Mouse (Mus musculus) testis, adult 2 months (tissue): ENCODE data around the gene Maats1. TPM values are rescaled to one million over a fixed set of nuclear protein-coding genes. Genes with fewer than 3 reads are reported as not detected.

Experiments used
- H3K27ac ChIP-seq: fragments of 200-500 bp; 2 replicates; pipeline ENCODE4 v1.5.1; 2012; ENCODE audit warnings: low read depth, low read length; ENCODE audit not compliant: control insufficient read depth, insufficient read depth
- H3K27me3 ChIP-seq: fragments of 200-500 bp; 2 replicates; pipeline ENCODE4 v1.6.1; 2012; ENCODE audit warnings: mild to moderate bottlenecking, low read length, moderate library complexity; ENCODE audit not compliant: control insufficient read depth, insufficient read depth
- H3K36me3 ChIP-seq: fragments of 200-500 bp; 2 replicates; pipeline ENCODE4 v1.6.1; 2012; ENCODE audit warnings: mild to moderate bottlenecking, low read length; ENCODE audit not compliant: control insufficient read depth, insufficient read depth
- H3K4me1 ChIP-seq: fragments of 200-500 bp; 2 replicates; pipeline ENCODE4 v1.6.1; 2012; ENCODE audit warnings: low read length; ENCODE audit not compliant: control insufficient read depth, insufficient read depth
- H3K4me3 ChIP-seq: fragments of 200-500 bp; 2 replicates; pipeline ENCODE4 v1.5.1; 2012; ENCODE audit warnings: low read depth, mild to moderate bottlenecking, low read length, moderate library complexity, mixed read lengths; ENCODE audit not compliant: control insufficient read depth
- CTCF ChIP-seq: fragments of 200-500 bp; IDR thresholded peaks from 2 replicates; pipeline ENCODE4 v1.5.1; 2012; ENCODE audit warnings: low read depth, mild to moderate bottlenecking, inconsistent platforms, low read length, moderate library complexity; ENCODE audit not compliant: control insufficient read depth, insufficient read depth, insufficient replicate concordance
- POLR2A ChIP-seq: fragments of 200-500 bp; IDR thresholded peaks from 2 replicates; pipeline ENCODE4 v1.6.1; 2012; ENCODE audit warnings: low read depth, mild to moderate bottlenecking, inconsistent platforms, low read length, moderate library complexity; ENCODE audit not compliant: control insufficient read depth
- polyA plus RNA-seq: library from polyadenylated mRNA; depleted of rRNA; stranded (reverse); fragments of >200 nt; gene quantifications from 2 replicates; pipeline ENCODE4 v1.2.3, GENCODE M21; 2012

Maats1 gene
- polyA plus RNA-seq, 1 experiment: 23.4 TPM

- no peaks in the 10 kb centered on the region for H3K36me3 ChIP-seq
- no peak for TF ChIP-seq POLR2A
- TF ChIP-seq CTCF: no peak
- peaks cover 12% of the 10 kb centered on the region for H3K4me1 ChIP-seq
- H3K27ac ChIP-seq: no peak overlapping the region
- no peaks in the 10 kb centered on the region for H3K27me3 ChIP-seq
- H3K4me3 ChIP-seq: no peak overlapping the region
These were observed 28.9 kb upstream of the Maats1 start for GRCm38 (mm10) chr16:38370633-38371374.

GRCm38 (mm10) chr16:38369992-38370484, 28.1 kb upstream of the Maats1 start:
- H3K36me3 ChIP-seq: no peaks in the 10 kb centered on the region
- no peak overlapping the region for H3K27ac ChIP-seq
- no peak overlapping the region for H3K4me3 ChIP-seq
- no peaks in the 10 kb centered on the region for H3K27me3 ChIP-seq
- H3K4me1 ChIP-seq: peaks cover 12% of the 10 kb centered on the region
- TF ChIP-seq POLR2A (no peak), CTCF (no peak)

DNA sequence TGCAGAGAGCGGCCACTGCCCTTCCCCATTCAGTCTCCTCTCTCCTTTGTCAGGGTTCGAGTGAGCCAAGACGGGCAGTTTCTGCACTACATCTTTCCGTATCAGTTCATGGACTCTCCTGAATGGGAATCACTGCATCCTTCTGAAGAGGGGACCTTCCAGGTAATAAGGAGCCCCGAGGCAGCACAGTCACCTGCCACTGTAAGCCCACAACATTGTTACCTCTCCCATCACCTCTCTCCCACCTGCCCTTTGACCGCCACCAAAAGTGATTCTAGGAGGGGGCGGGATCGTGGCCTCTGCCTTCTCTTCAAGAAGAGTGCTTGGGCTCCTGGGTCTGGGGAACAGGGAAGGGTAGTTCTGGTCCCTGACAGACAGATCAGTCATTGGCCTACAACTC, 27.5 kb upstream of the Maats1 start:
- Histone ChIP-seq H3K27ac (no peak overlapping the region), H3K4me1 (peaks cover 9% of the 10 kb centered on the region), H3K27me3 (no peaks in the 10 kb centered on the region), H3K4me3 (no peak overlapping the region), H3K36me3 (no peaks in the 10 kb centered on the region)
- TF ChIP-seq CTCF: no peak
- no peak for TF ChIP-seq POLR2A

DNA sequence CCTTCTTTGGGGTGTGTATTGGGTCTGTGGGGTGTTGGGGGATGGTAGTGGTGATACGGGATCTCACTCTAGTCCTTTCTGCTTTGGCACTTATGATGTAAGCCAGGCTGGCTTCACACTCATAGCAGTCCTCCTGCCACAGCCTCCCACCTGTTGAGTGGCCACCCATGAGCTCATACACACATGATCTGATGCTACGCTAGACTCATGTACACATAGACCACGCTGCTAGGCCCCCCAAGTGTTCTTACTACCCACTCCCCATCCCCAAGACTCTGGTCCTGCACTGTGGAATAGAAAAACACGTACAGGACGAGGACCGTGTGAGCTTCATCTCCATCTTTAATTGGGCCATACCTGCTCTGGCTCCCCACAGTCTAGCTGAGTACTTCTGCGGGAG, 27.1 kb upstream of the Maats1 start:
- no peaks in the 10 kb centered on the region for H3K36me3 ChIP-seq
- no peak overlapping the region for H3K27ac ChIP-seq
- no peaks in the 10 kb centered on the region for H3K27me3 ChIP-seq
- TF ChIP-seq CTCF: no peak
- no peak for TF ChIP-seq POLR2A
- H3K4me1 ChIP-seq: peaks cover 8% of the 10 kb centered on the region
- no peak overlapping the region for H3K4me3 ChIP-seq

DNA sequence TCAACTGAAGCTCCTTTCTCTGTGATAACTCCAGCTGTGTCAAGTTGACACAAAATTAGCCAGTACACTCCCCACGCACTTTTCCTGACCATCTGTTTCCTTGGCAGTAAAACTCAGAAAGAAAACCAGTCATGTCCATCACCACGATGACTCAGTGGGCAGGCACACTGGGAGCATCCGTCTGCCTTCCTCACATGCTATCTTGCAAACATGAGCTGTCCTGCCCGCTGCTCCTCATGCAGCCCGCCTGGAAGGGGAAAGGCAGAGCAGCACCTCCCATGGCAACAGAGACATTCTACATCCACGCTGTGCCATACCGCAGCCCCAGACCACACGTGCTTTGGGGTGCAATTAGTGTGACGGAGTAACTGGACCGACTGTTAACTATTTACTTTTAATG, 26.4 kb upstream of the Maats1 start:
- TF ChIP-seq CTCF (no peak), POLR2A (no peak)
- H3K27ac ChIP-seq: no peak overlapping the region
- no peaks in the 10 kb centered on the region for H3K36me3 ChIP-seq

GRCm38 (mm10) chr16:38366231-38366630, 24.3 kb upstream of the Maats1 start:
- Histone ChIP-seq H3K4me1 (peaks cover 10% of the 10 kb centered on the region), H3K4me3 (no peak overlapping the region), H3K36me3 (no peaks in the 10 kb centered on the region), H3K27me3 (no peaks in the 10 kb centered on the region), H3K27ac (no peak overlapping the region)
- TF ChIP-seq POLR2A: no peak
- TF ChIP-seq CTCF: no peak

More for the DNA sequence above, 26.4 kb upstream of the Maats1 start:
- H3K4me3 ChIP-seq: no peak overlapping the region
- H3K4me1 ChIP-seq: peaks cover under 1% of the 10 kb centered on the region; the same call in 1 of the 2 replicates
- H3K27me3 ChIP-seq: no peaks in the 10 kb centered on the region

DNA sequence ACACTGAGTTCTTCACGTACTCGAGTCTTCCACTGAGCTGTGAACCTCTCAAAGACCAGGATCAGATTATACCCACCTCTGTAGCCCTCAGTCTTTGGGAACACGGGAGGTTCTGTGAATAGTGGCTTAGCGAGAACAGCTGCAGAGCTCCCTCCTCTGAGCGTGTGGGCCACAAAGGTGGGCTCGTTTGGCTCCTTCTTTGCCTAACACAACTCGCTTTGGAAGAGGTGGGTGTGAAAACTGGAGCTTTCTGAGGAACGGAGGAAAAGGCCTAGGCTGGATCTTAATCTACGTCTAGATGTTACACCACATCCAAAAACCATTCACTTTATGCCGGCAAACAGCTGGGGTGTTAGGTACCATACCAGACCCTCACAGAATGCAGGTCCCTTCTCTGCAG, 23.4 kb upstream of the Maats1 start:
- H3K27ac ChIP-seq: no peak overlapping the region
- H3K4me3 ChIP-seq: no peak overlapping the region
- TF ChIP-seq CTCF: no peak
- TF ChIP-seq POLR2A: no peak
- H3K27me3 ChIP-seq: no peaks in the 10 kb centered on the region
- H3K4me1 ChIP-seq: peaks cover 10% of the 10 kb centered on the region
- H3K36me3 ChIP-seq: no peaks in the 10 kb centered on the region

GRCm38 (mm10) chr16:38363657-38364056, 21.7 kb upstream of the Maats1 start:
- H3K36me3 ChIP-seq: no peaks in the 10 kb centered on the region
- TF ChIP-seq CTCF (no peak), POLR2A (no peak)
- H3K4me3 ChIP-seq: no peak overlapping the region
- H3K27me3 ChIP-seq: no peaks in the 10 kb centered on the region
- H3K4me1 ChIP-seq: peaks cover 10% of the 10 kb centered on the region
- no peak overlapping the region for H3K27ac ChIP-seq
